Mouse (Mus musculus) ES-E14 (cell line): ENCODE results near the gene Gusb.

Experiments used
- CHD2 ChIP-seq: IDR thresholded peaks from 2 replicates; pipeline ENCODE4 v1.6.1; 2014; ENCODE audit warnings: mild to moderate bottlenecking, low read depth, low read length, inconsistent platforms
- HCFC1 ChIP-seq: IDR thresholded peaks from 2 replicates; pipeline ENCODE4 v1.6.1; 2012; ENCODE audit warnings: low read length, inconsistent platforms, borderline replicate concordance; ENCODE audit not compliant: insufficient read depth
- MAFK ChIP-seq: IDR thresholded peaks from 2 replicates; pipeline ENCODE4 v1.6.1; 2014; ENCODE audit warnings: mild to moderate bottlenecking, low read depth, low read length, inconsistent platforms; ENCODE audit not compliant: insufficient read depth
- ZC3H11A ChIP-seq: IDR thresholded peaks from 2 replicates; pipeline ENCODE4 v1.6.1; 2012; ENCODE audit warnings: low read depth, mild to moderate bottlenecking, inconsistent platforms, low read length, borderline replicate concordance
- ZNF384 ChIP-seq: IDR thresholded peaks from 2 replicates; pipeline ENCODE4 v1.6.1; 2012; ENCODE audit warnings: low read depth, low read length, inconsistent platforms

- no peak for TF ChIP-seq MAFK
- no peak for TF ChIP-seq ZC3H11A
- TF ChIP-seq ZNF384 = no peak
- no peak for TF ChIP-seq HCFC1
- TF ChIP-seq CHD2 = no peak
Observed at GRCm38 (mm10) chr5:130043741-130044140, 40.9 kb upstream of the Gusb start.
